In genomic region chr11:93599755-93600154, GRCm38 (mm10) we compare ENCODE assay signal across 32 mouse cellular contexts.
"Had no signal": no experiment of that assay in that cellular context is flagged by ENCODE, and none has a peak within 500 bp of the region (broad histone marks: within the 10 kb centered on the region; RNA-seq: fewer than 3 reads in every experiment).

No protein-coding gene starts in this region.

- H3K27ac ChIP-seq: limb, embryonic 10.5 days; limb, embryonic 12.5 days; limb, embryonic 13.5 days; limb, embryonic 15.5 days; liver, embryonic 12.5 days; liver, embryonic 13.5 days; liver, embryonic 14.5 days; liver, embryonic 15.5 days; lung, embryonic 15.5 days; macrophage; midbrain, embryonic 10.5 days; midbrain, embryonic 12.5 days; midbrain, embryonic 13.5 days; midbrain, embryonic 15.5 days; neural tube, embryonic 12.5 days had no signal

- H3K4me1 ChIP-seq: limb, embryonic 10.5 days; limb, embryonic 15.5 days; liver, embryonic 12.5 days; liver, embryonic 13.5 days; liver, embryonic 15.5 days; lung, embryonic 15.5 days; megakaryocyte, embryonic 14.5 days; midbrain, embryonic 10.5 days; midbrain, embryonic 12.5 days; midbrain, embryonic 13.5 days; neural tube, embryonic 12.5 days had no signal

- ATAC-seq: liver, embryonic 12.5 days; liver, postnatal 0 days; lung, postnatal 0 days; midbrain, embryonic 13.5 days; midbrain, embryonic 15.5 days; midbrain, embryonic 16.5 days had no signal

- H3K9ac ChIP-seq: limb, embryonic 12.5 days; limb, embryonic 13.5 days; limb, embryonic 15.5 days; liver, embryonic 12.5 days; liver, embryonic 13.5 days; liver, embryonic 14.5 days; liver, embryonic 15.5 days; liver, postnatal 0 days; lung, embryonic 14.5 days; lung, embryonic 15.5 days; midbrain, embryonic 12.5 days; midbrain, embryonic 13.5 days; midbrain, embryonic 15.5 days; neural tube, embryonic 12.5 days had no signal

- H3K4me2 ChIP-seq: limb, embryonic 12.5 days; limb, embryonic 13.5 days; limb, embryonic 15.5 days; liver, embryonic 11.5 days; liver, embryonic 12.5 days; liver, embryonic 13.5 days; liver, embryonic 15.5 days; lung, embryonic 14.5 days; lung, embryonic 15.5 days; midbrain, embryonic 11.5 days; midbrain, embryonic 12.5 days; midbrain, embryonic 13.5 days; midbrain, embryonic 15.5 days; neural tube, embryonic 12.5 days had no signal

- H3K27me3 ChIP-seq: limb, embryonic 12.5 days; limb, embryonic 13.5 days; limb, embryonic 15.5 days; liver, embryonic 12.5 days; liver, embryonic 13.5 days; liver, embryonic 15.5 days; lung, embryonic 15.5 days; megakaryocyte, embryonic 14.5 days; midbrain, embryonic 12.5 days; midbrain, embryonic 13.5 days; midbrain, embryonic 15.5 days; neural tube, embryonic 12.5 days had no signal

- H3K9me3 ChIP-seq: limb, embryonic 10.5 days; limb, embryonic 12.5 days; limb, embryonic 13.5 days; limb, embryonic 15.5 days; liver, embryonic 12.5 days; liver, embryonic 15.5 days; lung, embryonic 15.5 days; megakaryocyte, embryonic 14.5 days; midbrain, embryonic 10.5 days; midbrain, embryonic 12.5 days; midbrain, embryonic 13.5 days; midbrain, embryonic 15.5 days; neural tube, embryonic 12.5 days had no signal

- H3K4me3 ChIP-seq: limb, embryonic 10.5 days; limb, embryonic 12.5 days; limb, embryonic 13.5 days; limb, embryonic 15.5 days; liver, embryonic 12.5 days; liver, embryonic 13.5 days; liver, embryonic 15.5 days; lung, embryonic 15.5 days; megakaryocyte, embryonic 14.5 days; midbrain, embryonic 10.5 days; midbrain, embryonic 12.5 days; midbrain, embryonic 13.5 days; midbrain, embryonic 15.5 days; myocyte; neural tube, embryonic 12.5 days had no signal

- DNase-seq: left cerebral cortex, postnatal 4 days; liver; liver, embryonic 13.5 days; liver, postnatal 0 days; lung, adult 18-20 months; lung, adult 2 months; lung, embryonic 14.5 days; lung, postnatal 10 days; lung, postnatal 14 days; lung, postnatal 36 days; lung, postnatal 4 days; midbrain, embryonic 14.5 days had no signal

- H3K36me3 ChIP-seq: limb, embryonic 10.5 days; limb, embryonic 12.5 days; limb, embryonic 13.5 days; limb, embryonic 15.5 days; liver, embryonic 12.5 days; liver, embryonic 13.5 days; liver, embryonic 15.5 days; lung, embryonic 15.5 days; midbrain, embryonic 10.5 days; midbrain, embryonic 12.5 days; midbrain, embryonic 13.5 days; midbrain, embryonic 15.5 days; neural tube, embryonic 12.5 days had no signal
